In the genomic region with DNA sequence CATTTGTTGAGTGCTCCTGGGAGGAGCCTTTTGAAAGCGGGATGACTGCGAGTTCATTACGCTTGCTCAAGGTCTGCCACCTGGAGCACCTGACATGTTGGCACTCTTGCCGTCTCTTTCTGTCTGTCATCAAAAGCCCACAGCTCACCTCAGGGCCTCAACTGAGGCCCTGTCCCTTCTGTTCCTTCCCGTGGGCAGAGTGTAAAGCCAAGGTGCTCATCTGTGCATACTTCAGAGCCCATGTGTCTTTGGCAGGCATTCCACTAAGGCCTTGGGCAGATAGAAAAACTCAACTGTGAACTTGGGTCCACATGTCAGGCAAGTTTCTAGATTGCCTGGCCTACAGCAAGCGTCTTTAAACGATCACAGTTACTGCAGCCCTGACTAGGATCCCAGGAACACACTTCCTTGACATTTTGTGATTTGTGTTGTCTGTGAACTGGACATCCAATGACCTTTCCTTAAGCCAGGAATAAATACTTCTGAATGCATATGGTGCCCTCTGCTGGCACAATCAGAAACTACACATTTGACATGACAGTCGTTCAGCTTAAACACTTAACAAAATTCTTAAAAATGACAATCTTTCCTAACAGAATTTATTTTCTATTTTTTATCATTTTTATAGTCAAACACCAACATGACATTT, we compare ENCODE assay signal across 9 mouse cellular contexts.
DNase-seq lines count a peak whose midpoint lies in the region; ATAC-seq and TF ChIP-seq lines count a peak whose summit lies in the region.
"Had no signal": no experiment of that assay in that cellular context is flagged by ENCODE, and none has a peak within 500 bp of the region (broad histone marks: within the 10 kb centered on the region; RNA-seq: fewer than 3 reads in every experiment).

No protein-coding gene starts in this region.

- H3K36me3 ChIP-seq in liver, embryonic 14.5 days (replicated peaks; ENCODE audit: control insufficient read depth, insufficient read depth, low read depth) = no peaks in the 10 kb centered on the region
- peaks cover 22% of the 10 kb centered on the region; the same call in 1 of the 2 replicates for H3K36me3 ChIP-seq in neural tube, embryonic 13.5 days

- intact Hi-C loops in gastrocnemius, postnatal 14 days (cut with DNase I; ENCODE audit: low total_unique reads) = no loop called here

- TF ChIP-seq EP300 in liver, embryonic 14.5 days (IDR thresholded peaks at IDR 0.05; ENCODE audit: low read depth) = no peak

- TF ChIP-seq CTCF in liver, embryonic 14.5 days (IDR thresholded peaks at IDR 0.05; ENCODE audit: low read depth) = peak; percentile 65

- no peak overlapping the region for H3K4me2 ChIP-seq in liver, embryonic 14.5 days (ENCODE audit: low read depth)
- H3K4me2 ChIP-seq in neural tube, embryonic 13.5 days = no peak overlapping the region

- no peak overlapping the region for H3K4me3 ChIP-seq in liver, embryonic 14.5 days (ENCODE audit: insufficient read depth in 1 of 2, low read depth in 2 of 2, low read length in 2 of 2)
- no peak overlapping the region for H3K4me3 ChIP-seq in neural tube, embryonic 13.5 days
- H3K4me3 ChIP-seq: erythroblast, embryonic 14.5 days had no signal

- no peak overlapping the region for H3K9ac ChIP-seq in liver, embryonic 14.5 days (replicated peaks)
- no peak overlapping the region for H3K9ac ChIP-seq in neural tube, embryonic 13.5 days

- no peak for ATAC-seq in liver, embryonic 14.5 days (ENCODE audit: insufficient read depth)
- ATAC-seq in neural tube, embryonic 13.5 days (ENCODE audit: low read depth) = 0 out of 2 replicates have a peak, but pooled peaks have one; percentile 25

- H3K9me3 ChIP-seq in liver, embryonic 14.5 days (ENCODE audit: control insufficient read depth, low read length) = no peaks in the 10 kb centered on the region
- H3K9me3 ChIP-seq in neural tube, embryonic 13.5 days = no peaks in the 10 kb centered on the region

- no peak overlapping the region for H3K27ac ChIP-seq in liver, embryonic 14.5 days
- no peak overlapping the region for H3K27ac ChIP-seq in neural tube, embryonic 13.5 days (replicated peaks)

- WGBS in liver, embryonic 14.5 days (ENCODE audit: insufficient replicate concordance) = 41% methylated on average over 8 of the region's 8 CpGs
- 50% methylated on average over 8 of the region's 8 CpGs for WGBS in neural tube, embryonic 13.5 days

- peak; percentile 34 to 40 for DNase-seq in B cell, adult 2 months
- DNase-seq in adipocyte (ENCODE audit: low spot score) = peak; percentile 69
- peak; percentile 51 to 89 for DNase-seq in cerebellum, postnatal 4 days (ENCODE audit: low spot score in 2 of 2)
- peak; percentile 52 for DNase-seq in gastrocnemius, postnatal 14 days
- DNase-seq in kidney, postnatal 14 days = peak; percentile 85
- DNase-seq in liver, embryonic 14.5 days (ENCODE audit: low read depth in 3 of 3, low spot score in 3 of 3) = peak; percentile 9 to 30 (median 24)
- peak; percentile 21 for DNase-seq in thymus, postnatal 25 days

- H3K4me1 ChIP-seq in liver, embryonic 14.5 days (replicated peaks; ENCODE audit: control insufficient read depth in 2 of 2, insufficient read depth in 2 of 2, low read length in 1 of 2) = no peaks in the 10 kb centered on the region
- H3K4me1 ChIP-seq in neural tube, embryonic 13.5 days (replicated peaks) = 0 out of 2 replicates have a peak, but pooled peaks cover 4% of the 10 kb centered on the region

- no peaks in the 10 kb centered on the region for H3K27me3 ChIP-seq in liver, embryonic 14.5 days (ENCODE audit: control insufficient read depth, insufficient read depth, low read length)
- no peaks in the 10 kb centered on the region for H3K27me3 ChIP-seq in neural tube, embryonic 13.5 days

Comparison
In these comparisons a context has a peak if more than half of its experiments do, and no peak if none do; other contexts are left out.
1. DNase-seq: peak in every context shown above with its lines; median percentile 85 in kidney, postnatal 14 days; 70 in cerebellum, postnatal 4 days; 69 in adipocyte; 52 in gastrocnemius, postnatal 14 days; 37 in B cell, adult 2 months; 24 in liver, embryonic 14.5 days; 21 in thymus, postnatal 25 days.